32 mouse cellular contexts compared by ENCODE assay signal in genomic region chr9:99336538-99336937, GRCm38 (mm10). TPM values are rescaled to one million over a fixed set of nuclear protein-coding genes. Genes with fewer than 3 reads are reported as not detected.
"Had no signal": no experiment of that assay in that cellular context is flagged by ENCODE, and none has a peak within 500 bp of the region (broad histone marks: within the 10 kb centered on the region; RNA-seq: fewer than 3 reads in every experiment).

No protein-coding gene starts in this region.

- H3K36me3 ChIP-seq: embryonic facial prominence, embryonic 10.5 days; embryonic facial prominence, embryonic 12.5 days; embryonic facial prominence, embryonic 13.5 days; embryonic facial prominence, embryonic 15.5 days; forebrain, embryonic 10.5 days; forebrain, embryonic 12.5 days; forebrain, embryonic 15.5 days had no signal

- DNase-seq: cerebellum, adult 2 months; cerebellum, adult 8-10 months; cerebellum, adult 9-10 months; cerebellum, adult 9-11 months; cerebellum, postnatal 10 days; cerebellum, postnatal 14 days; cerebellum, postnatal 25 days; cerebellum, postnatal 36 days; embryo, embryonic 11 days; forebrain, postnatal 0 days; gastrocnemius, adult 2 months; gastrocnemius, postnatal 10 days; gastrocnemius, postnatal 14 days; gastrocnemius, postnatal 25 days; gastrocnemius, postnatal 36 days; heart, adult 11 months; heart, adult 18-20 months; heart, adult 2 months had no signal

- ATAC-seq: forebrain, embryonic 13.5 days; forebrain, embryonic 14.5 days; forebrain, embryonic 15.5 days; forebrain, embryonic 16.5 days; forebrain, postnatal 0 days had no signal

- H3K27me3 ChIP-seq: embryonic facial prominence, embryonic 12.5 days; embryonic facial prominence, embryonic 13.5 days; embryonic facial prominence, embryonic 15.5 days; forebrain, embryonic 12.5 days; forebrain, embryonic 13.5 days; forebrain, embryonic 15.5 days had no signal

- H3K4me1 ChIP-seq: embryonic facial prominence, embryonic 10.5 days; embryonic facial prominence, embryonic 12.5 days; embryonic facial prominence, embryonic 13.5 days; embryonic facial prominence, embryonic 15.5 days; forebrain, embryonic 12.5 days; forebrain, embryonic 13.5 days; forebrain, embryonic 15.5 days had no signal

- H3K9ac ChIP-seq: embryonic facial prominence, embryonic 12.5 days; embryonic facial prominence, embryonic 13.5 days; embryonic facial prominence, embryonic 15.5 days; forebrain, embryonic 12.5 days; forebrain, embryonic 13.5 days; forebrain, embryonic 15.5 days; forebrain, postnatal 0 days had no signal

- H3K9me3 ChIP-seq: embryonic facial prominence, embryonic 10.5 days; embryonic facial prominence, embryonic 12.5 days; embryonic facial prominence, embryonic 13.5 days; embryonic facial prominence, embryonic 15.5 days; forebrain, embryonic 10.5 days; forebrain, embryonic 12.5 days; forebrain, embryonic 13.5 days; forebrain, embryonic 15.5 days had no signal

- H3K4me2 ChIP-seq: embryonic facial prominence, embryonic 12.5 days; embryonic facial prominence, embryonic 13.5 days; embryonic facial prominence, embryonic 15.5 days; forebrain, embryonic 12.5 days; forebrain, embryonic 13.5 days; forebrain, embryonic 15.5 days had no signal

- H3K4me3 ChIP-seq: embryonic facial prominence, embryonic 10.5 days; embryonic facial prominence, embryonic 12.5 days; embryonic facial prominence, embryonic 13.5 days; embryonic facial prominence, embryonic 15.5 days; erythroblast, embryonic 14.5 days; forebrain, embryonic 10.5 days; forebrain, embryonic 12.5 days; forebrain, embryonic 13.5 days; forebrain, embryonic 15.5 days; gastrocnemius, adult 2 months; heart, adult 2 months had no signal

- H3K27ac ChIP-seq: embryonic facial prominence, embryonic 10.5 days; embryonic facial prominence, embryonic 12.5 days; embryonic facial prominence, embryonic 13.5 days; embryonic facial prominence, embryonic 15.5 days; forebrain, embryonic 10.5 days; forebrain, embryonic 12.5 days; forebrain, embryonic 13.5 days; forebrain, embryonic 15.5 days; gastrocnemius, adult 2 months; heart, adult 2 months had no signal

RNA-seq across cellular contexts. Expression of gene Esyt3, which starts 21.8 kb away (rescaled TPM):
- total RNA-seq: gastrocnemius, adult 18-20 months; gastrocnemius, adult 2 months; gastrocnemius, adult 8-10 months; gastrocnemius, postnatal 36 days; granulocyte monocyte progenitor cell, adult 5-6 weeks had no signal
- polyA plus RNA-seq: erythroblast, embryonic 14.5 days had no signal
